Mouse (Mus musculus): ENCODE data around the gene Supt4a.

The Supt4a gene

GRCm38 (mm10) chr11:87751491-87751966 is 14.2 kb downstream of the Supt4a start:
- no peak for DNase-seq (ENCODE audit: low read depth, low spot score)

- no peak for DNase-seq (ENCODE audit: low read depth, low spot score)
Observed at GRCm38 (mm10) chr11:87752307-87752706, 15.0 kb downstream of the Supt4a start.

DNA sequence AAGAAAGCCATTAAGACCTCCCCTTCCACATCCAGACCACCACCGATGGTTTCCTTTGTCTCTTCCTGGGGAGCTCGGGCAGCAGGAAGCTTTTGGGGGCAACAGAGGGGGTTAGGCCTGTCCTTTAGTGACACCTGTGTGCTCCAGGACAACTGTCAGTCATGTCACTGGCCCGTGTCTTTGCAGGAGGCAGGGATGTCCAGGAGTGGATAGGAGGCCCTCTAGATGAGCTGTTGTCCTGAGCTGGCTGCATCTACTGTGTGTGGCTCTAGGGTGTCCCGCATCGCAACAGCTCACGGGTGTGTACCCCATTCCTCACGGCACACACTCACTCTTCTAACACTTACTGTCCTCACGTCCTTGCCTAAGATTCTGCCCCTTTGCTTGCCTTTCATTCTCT is 15.9 kb downstream of the Supt4a start:
- DNase-seq (ENCODE audit: low read depth, low spot score): no peak

DNA sequence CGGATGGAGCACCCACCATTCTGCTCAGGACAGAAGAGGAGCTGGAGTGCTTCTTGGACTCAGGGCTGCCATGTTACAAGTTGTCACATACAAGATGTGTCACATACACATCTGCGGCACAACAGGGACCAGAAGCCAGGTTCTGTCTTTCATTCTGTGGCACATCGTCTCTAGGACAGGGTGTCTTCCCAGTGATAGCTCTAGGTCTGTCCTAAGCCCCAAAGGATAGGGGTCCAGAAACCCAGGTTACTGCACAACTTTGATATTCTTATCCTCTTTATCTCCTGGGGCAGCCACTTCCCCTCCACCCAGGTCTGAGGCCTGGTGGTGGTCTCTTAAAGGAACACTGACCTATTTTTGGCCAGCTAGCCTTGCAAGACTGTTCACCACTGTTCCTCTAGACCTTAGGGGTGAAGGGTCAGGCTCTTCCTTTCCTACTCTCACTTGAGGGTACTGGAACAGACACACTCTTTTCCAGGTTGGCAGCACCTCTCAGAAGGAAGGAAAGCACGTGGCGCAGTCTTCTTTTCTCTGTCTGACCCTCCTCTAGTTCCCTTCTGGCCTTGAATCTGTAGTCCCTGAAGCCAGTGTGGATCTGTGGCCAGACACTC is 16.6 kb downstream of the Supt4a start:
- no peak for DNase-seq (ENCODE audit: low read depth, low spot score)

- no peak for DNase-seq (ENCODE audit: low read depth, low spot score)
Observed at GRCm38 (mm10) chr11:87754603-87755002, 17.3 kb downstream of the Supt4a start.

GRCm38 (mm10) chr11:87755360-87756017 is 18.1 kb downstream of the Supt4a start:
- DNase-seq (ENCODE audit: low read depth, low spot score): no peak

- no peak for DNase-seq (ENCODE audit: low read depth, low spot score)
Observed at GRCm38 (mm10) chr11:87756251-87756820, 19.0 kb downstream of the Supt4a start.

GRCm38 (mm10) chr11:87757001-87757954 is 19.9 kb downstream of the Supt4a start:
- no peak for DNase-seq (ENCODE audit: low read depth, low spot score)

GRCm38 (mm10) chr11:87758161-87758911 is 21.0 kb downstream of the Supt4a start:
- no peak for DNase-seq (ENCODE audit: low read depth, low spot score)

GRCm38 (mm10) chr11:87758957-87759608 is 21.7 kb downstream of the Supt4a start:
- no peak for DNase-seq (ENCODE audit: low read depth, low spot score)

GRCm38 (mm10) chr11:87759609-87760005 is 22.3 kb downstream of the Supt4a start:
- no peak for DNase-seq (ENCODE audit: low read depth, low spot score)

- no peak for DNase-seq (ENCODE audit: low read depth, low spot score)
Observed at GRCm38 (mm10) chr11:87760301-87761081, 23.1 kb downstream of the Supt4a start, which contains the start of gene Tspoap1. Tspoap1 (plus strand) TSS chr11:87760541.

GRCm38 (mm10) chr11:87761181-87761721 is 23.9 kb downstream of the Supt4a start:
- DNase-seq (ENCODE audit: low read depth, low spot score): no peak

DNA sequence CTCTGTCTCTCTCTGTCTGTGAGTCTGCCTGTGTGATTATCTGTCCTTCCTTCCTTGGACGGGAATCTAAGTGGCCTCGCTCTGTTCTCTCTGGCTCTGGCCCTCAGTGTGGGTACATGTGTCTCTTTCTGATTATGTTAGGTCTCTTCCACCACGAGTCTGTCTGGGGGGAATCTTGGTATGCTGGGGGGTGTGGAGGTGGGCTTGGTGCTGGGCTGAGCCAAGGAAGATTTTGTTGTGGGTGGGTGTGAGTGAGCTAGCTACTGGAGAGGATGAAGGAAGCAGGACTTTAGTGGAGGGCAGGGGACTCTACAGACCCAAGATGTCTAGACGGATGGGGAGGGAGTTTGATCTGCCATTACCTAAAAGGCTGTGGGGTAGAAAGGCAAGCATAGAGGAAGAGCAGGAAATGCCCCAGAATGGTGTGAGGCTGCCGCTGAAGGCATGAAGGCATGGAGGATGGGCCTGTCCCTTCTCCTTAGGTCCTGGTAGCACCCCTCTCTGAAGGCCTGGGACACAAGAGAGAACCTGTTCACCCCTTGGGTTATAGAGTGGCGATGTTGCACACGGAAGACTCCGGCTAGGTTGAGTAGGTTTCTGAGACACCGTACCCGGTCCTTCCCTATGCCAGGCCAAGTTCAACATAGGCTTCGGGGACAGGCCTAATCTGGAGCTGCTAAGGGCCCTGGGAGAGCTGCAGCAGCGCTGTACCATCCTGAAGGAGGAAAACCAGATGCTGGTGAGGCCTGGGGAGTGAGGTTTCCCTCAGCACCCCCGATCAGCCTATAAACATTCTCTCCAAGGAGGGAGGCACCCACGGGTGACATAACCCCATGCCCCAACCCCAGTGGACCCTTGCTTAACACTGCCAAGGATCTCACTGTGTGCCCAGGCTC is 24.7 kb downstream of the Supt4a start:
- no peak for DNase-seq (ENCODE audit: low read depth, low spot score)

- DNase-seq (ENCODE audit: low read depth, low spot score): no peak
Observed at GRCm38 (mm10) chr11:87762702-87763385, 25.5 kb downstream of the Supt4a start.

DNA sequence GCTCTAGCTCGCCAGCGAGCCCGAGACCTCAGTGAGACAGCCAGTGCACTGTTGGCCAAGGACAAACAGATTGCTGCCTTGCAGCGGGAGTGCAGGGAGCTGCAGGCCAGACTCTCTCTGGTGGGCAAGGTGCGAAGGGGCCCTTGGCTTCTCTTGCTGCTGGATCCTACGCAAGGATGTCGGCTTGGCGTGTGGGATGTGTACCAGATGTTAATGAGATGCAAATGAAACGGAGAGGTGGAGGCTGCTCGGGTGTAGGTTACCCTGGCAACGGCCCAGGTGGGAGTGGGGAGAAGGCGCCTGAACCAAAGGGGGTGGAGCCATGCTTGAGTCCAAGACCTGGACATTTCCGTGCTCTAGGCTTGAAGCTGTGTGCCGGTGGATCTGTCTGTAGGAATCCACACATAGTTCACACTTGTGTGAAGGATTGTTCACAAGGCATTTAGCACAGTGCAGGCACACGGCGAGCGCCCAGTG is 26.2 kb downstream of the Supt4a start:
- peak; percentile 63 for DNase-seq (ENCODE audit: low read depth, low spot score)

DNA sequence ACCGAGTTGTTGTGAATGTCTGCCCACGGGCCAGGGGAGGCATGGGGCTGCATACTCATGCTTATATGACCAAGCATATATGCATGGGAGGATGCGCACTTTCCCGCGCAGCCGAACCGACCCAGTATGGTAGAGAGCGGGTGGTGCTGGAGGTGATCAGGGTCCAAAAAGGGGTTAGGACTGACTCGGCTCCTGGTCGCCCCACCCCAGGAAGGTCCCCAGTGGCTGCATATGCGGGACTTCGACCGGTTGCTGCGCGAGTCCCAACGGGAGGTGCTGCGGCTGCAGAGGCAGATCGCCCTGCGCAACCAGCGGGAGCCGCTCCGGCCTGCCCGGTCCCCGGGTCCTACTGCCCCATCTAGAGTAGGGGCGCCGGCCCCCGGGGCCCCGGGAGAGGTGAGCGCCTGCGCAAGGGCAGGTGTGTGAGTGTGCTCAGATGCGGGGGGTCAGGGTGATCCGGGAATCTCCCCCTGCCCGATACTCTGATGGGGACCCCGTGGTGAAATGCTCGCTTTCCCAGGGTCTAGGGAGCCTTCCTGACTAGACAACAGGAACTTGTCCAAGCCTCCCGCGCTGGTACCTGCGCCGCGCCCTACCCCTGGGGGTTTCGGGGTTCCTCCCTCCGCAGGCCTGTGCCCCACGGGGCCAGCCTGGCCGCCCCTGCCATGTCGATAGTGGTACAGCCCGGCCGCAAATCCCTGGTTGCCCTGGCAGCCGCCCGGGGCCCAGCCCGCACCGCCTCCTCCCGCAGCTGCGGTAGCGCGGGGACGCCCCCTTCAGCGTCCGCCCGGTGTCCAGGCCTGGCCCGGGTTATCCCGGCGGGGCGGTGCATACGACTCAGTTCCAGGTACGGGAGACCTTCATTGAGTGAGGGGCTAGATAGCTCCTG is 26.9 kb downstream of the Supt4a start:
- DNase-seq (ENCODE audit: low read depth, low spot score): no peak

Data from forelimb bud, embryonic 11.5 days (tissue).